Mouse (Mus musculus): Measurements from ENCODE around the gene Iglon5. TPM values are rescaled to one million over a fixed set of nuclear protein-coding genes. Genes with fewer than 3 reads are reported as not detected.

The Iglon5 gene
- total RNA-seq, 2 experiments from 2014 or later, result 57.1 to 59.1 TPM

- no peak for DNase-seq
- intact Hi-C loops (cut with DNase I), result no loop called here
Observed at GRCm38 (mm10) chr7:43434676-43435075, 55.2 kb downstream of the Iglon5 start.

- intact Hi-C loops (cut with DNase I), result no loop called here
- no peak for DNase-seq
Observed at GRCm38 (mm10) chr7:43432891-43433290, 57.0 kb downstream of the Iglon5 start.

GRCm38 (mm10) chr7:43429500-43429899 lies 60.4 kb downstream of the Iglon5 start:
- intact Hi-C loops (cut with DNase I), result no loop called here
- DNase-seq, result no peak

- intact Hi-C loops (cut with DNase I), result no loop called here
Observed at GRCm38 (mm10) chr7:43427406-43427805, 62.5 kb downstream of the Iglon5 start, which contains the start of gene Lim2. TSS of gene Lim2 (plus strand) at chr7:43427670.

GRCm38 (mm10) chr7:43423991-43424625 lies 65.8 kb downstream of the Iglon5 start:
- DNase-seq, result no peak
- intact Hi-C loops (cut with DNase I), result loop anchor here (5.0 kb wide), 1 partner anchor 43 kb away; no protein-coding TSS in a partner anchor

More at GRCm38 (mm10) chr7:43427406-43427805, 62.5 kb downstream of the Iglon5 start, which contains the start of gene Lim2:
- no peak for DNase-seq

GRCm38 (mm10) chr7:43422995-43423617 lies 66.8 kb downstream of the Iglon5 start:
- intact Hi-C loops (cut with DNase I), result loop anchor here (5.0 kb wide), 1 partner anchor 44 kb away; no protein-coding TSS in a partner anchor
- DNase-seq, result peak; percentile 74

Small RNAs within 50 kb of the gene (microRNA-seq; reads per million reads assigned to microRNA genes)
- 1.2 reads per million for gene Mir7051

Other genes with a start within 250 kb of the Iglon5 start
- gene Zfp715, start 176.8 kb downstream of the Iglon5 start, total RNA-seq (2021), result 10 to 100 TPM; 26.3 to 27.8 TPM
- under 1 TPM; 0.16 to 0.26 TPM for gene Siglecf, start 138.7 kb downstream of the Iglon5 start, total RNA-seq (2021)
- gene Siglecg, start 81.9 kb downstream of the Iglon5 start, total RNA-seq (2021), result not detected
- not detected for gene Lim2, start 62.4 kb downstream of the Iglon5 start, total RNA-seq (2021)
- not detected for gene Nkg7, start 53.0 kb downstream of the Iglon5 start, total RNA-seq (2021)
- not detected for gene Cldnd2, start 49.3 kb downstream of the Iglon5 start, total RNA-seq (2021)
- 10 to 100 TPM; 44.7 to 47.5 TPM for gene Etfb, start 46.0 kb downstream of the Iglon5 start, total RNA-seq (2021)
- 1 to 10 TPM in 1 of 2 experiments, not detected in 1; 2.1 TPM for gene Gm45233, start 45.9 kb downstream of the Iglon5 start, total RNA-seq (2021)
- gene Vsig10l, start 26.9 kb downstream of the Iglon5 start, total RNA-seq (2021), result 1 to 10 TPM; 5.4 to 7.5 TPM
- not detected for gene 4931406B18Rik, start 15.9 kb upstream of the Iglon5 start, total RNA-seq (2021)
- 1 to 10 TPM; 2.3 to 2.5 TPM for gene Cd33, start 54.4 kb upstream of the Iglon5 start, total RNA-seq (2021)
- 1 to 10 TPM; 7.5 to 9.7 TPM for gene Zfp658, start 72.2 kb upstream of the Iglon5 start, total RNA-seq (2021)
- 10 to 100 TPM; 18.5 to 19.9 TPM for gene Zfp719, start 89.5 kb upstream of the Iglon5 start, total RNA-seq (2021)
- under 1 TPM in 1 of 2 experiments, not detected in 1; 0.34 TPM for gene Zfp819, start 117.1 kb upstream of the Iglon5 start, total RNA-seq (2021)
- gene Ceacam18, start 144.6 kb upstream of the Iglon5 start, total RNA-seq (2021), result under 1 TPM in 1 of 2 experiments, not detected in 1; 0.24 TPM
- gene Siglece, start 170.1 kb upstream of the Iglon5 start, total RNA-seq (2021), result under 1 TPM; 0.24 to 0.80 TPM
- 10 to 100 TPM; 20.8 to 22.5 TPM for gene Ctu1, start 181.9 kb upstream of the Iglon5 start, total RNA-seq (2021)
- under 1 TPM in 1 of 2 experiments, not detected in 1; 0.28 TPM for gene Klk14, start 200.3 kb upstream of the Iglon5 start, total RNA-seq (2021)
- gene Klk13, start 222.5 kb upstream of the Iglon5 start, total RNA-seq (2021), result not detected

All from left cerebral cortex, postnatal 4 days (tissue).